Mouse (Mus musculus) CH12.LX (cell line): Measurements from ENCODE around the gene Stk24. TPM values are rescaled to one million over a fixed set of nuclear protein-coding genes. Genes with fewer than 3 reads are reported as not detected.

Experiments used
- DNase-seq: peaks from one replicate; pipeline ENCODE4 v3.0.0-alpha.2; 2013; ENCODE audit errors: extremely low read depth
- H3K27ac ChIP-seq: 2 replicates; pipeline ENCODE4 v1.5.1; 2012; ENCODE audit warnings: low read depth, mild to moderate bottlenecking, control low read depth, moderate library complexity; ENCODE audit not compliant: insufficient read depth
- H3K27me3 ChIP-seq: replicated peaks from 2 replicates; pipeline ENCODE3; 2012; ENCODE audit warnings: inconsistent platforms
- H3K36me3 ChIP-seq, 2 experiments: replicated peaks in 1 of 2; 2 replicates each; pipeline versions ENCODE3 to v1.6.1; 2012; ENCODE audit warnings: inconsistent platforms in 1 of 2, low read length in 1 of 2, mild to moderate bottlenecking in 1 of 2, mixed read lengths in 1 of 2, moderate library complexity in 1 of 2; ENCODE audit not compliant: control insufficient read depth in 1 of 2, insufficient read depth in 1 of 2
- H3K4me1 ChIP-seq, 2 experiments: 2 replicates each; pipeline ENCODE4 v1.6.1; 2012; ENCODE audit warnings: inconsistent platforms in 1 of 2, moderate library complexity in 1 of 2; ENCODE audit not compliant: insufficient read depth in 2 of 2, control insufficient read depth in 1 of 2
- H3K4me2 ChIP-seq: 2 replicates; pipeline ENCODE4 v1.6.1; 2012; ENCODE audit warnings: low read depth, mild to moderate bottlenecking, control low read depth; ENCODE audit not compliant: poor library complexity, insufficient read depth, severe bottlenecking
- H3K4me3 ChIP-seq, 3 experiments: fragments of 150-350 bp in 1 of 3; sonication (generic) in 1 of 3; replicated peaks in 1 of 3; 2 replicates each; pipeline versions ENCODE3 to v1.5.1; 2011 to 2012; ENCODE audit warnings: low read depth in 2 of 3, low read length in 2 of 3, mild to moderate bottlenecking in 2 of 3, moderate library complexity in 2 of 3, control low read depth in 1 of 3, improper control_type of control experiment in 1 of 3, inconsistent platforms in 1 of 3, mixed read lengths in 1 of 3; ENCODE audit not compliant: poor library complexity in 1 of 3
- H3K79me2 ChIP-seq: replicated peaks from 2 replicates; pipeline ENCODE4 v1.6.1; 2012; ENCODE audit warnings: mild to moderate bottlenecking, moderate library complexity; ENCODE audit not compliant: control insufficient read depth, poor library complexity, insufficient read depth, severe bottlenecking; ENCODE audit errors: extremely low read depth
- H3K9ac ChIP-seq: 2 replicates; pipeline ENCODE4 v1.6.1; 2012; ENCODE audit warnings: low read depth, mild to moderate bottlenecking, control low read depth, moderate library complexity; ENCODE audit not compliant: insufficient read depth
- H3K9me3 ChIP-seq: replicated peaks from 2 replicates; pipeline ENCODE3; 2012; ENCODE audit warnings: low read length, inconsistent platforms, mixed read lengths
- BHLHE40 ChIP-seq: IDR thresholded peaks from 2 replicates; pipeline ENCODE4 v1.6.1; 2011; ENCODE audit warnings: mild to moderate bottlenecking, low read depth, low read length, improper control_type of control experiment
- CHD1 ChIP-seq: IDR thresholded peaks from 2 replicates; pipeline ENCODE4 v1.6.1; 2012; ENCODE audit warnings: low read depth, low read length, improper control_type of control experiment, inconsistent platforms
- CTCF ChIP-seq, 2 experiments: IDR thresholded peaks in 1 of 2; conservative IDR thresholded peaks in 1 of 2; 2 replicates each; pipeline ENCODE4 v1.5.1; 2011 to 2012; ENCODE audit warnings: low read depth in 2 of 2, low read length in 2 of 2, improper control_type of control experiment in 1 of 2, inconsistent platforms in 1 of 2, mild to moderate bottlenecking in 1 of 2, moderate library complexity in 1 of 2
- ELF1 ChIP-seq: IDR thresholded peaks from 2 replicates; pipeline ENCODE4 v1.6.1; 2014; ENCODE audit warnings: low read depth, mild to moderate bottlenecking, inconsistent platforms, low read length, improper control_type of control experiment
- EP300 ChIP-seq: IDR thresholded peaks from 2 replicates; pipeline ENCODE4 v1.6.1; 2011; ENCODE audit warnings: low read length, improper control_type of control experiment
- HCFC1 ChIP-seq: IDR thresholded peaks from 2 replicates; pipeline ENCODE4 v1.6.1; 2012; ENCODE audit warnings: low read depth, mild to moderate bottlenecking, inconsistent platforms, low read length, improper control_type of control experiment
- JUN ChIP-seq: IDR thresholded peaks from 2 replicates; pipeline ENCODE4 v1.6.1; 2011; ENCODE audit warnings: low read depth, mild to moderate bottlenecking, low read length, improper control_type of control experiment, moderate library complexity; ENCODE audit not compliant: insufficient read depth
- JUND ChIP-seq: conservative IDR thresholded peaks from 2 replicates; pipeline ENCODE4 v1.6.1; 2011; ENCODE audit warnings: low read depth, low read length, improper control_type of control experiment
- KAT2A ChIP-seq: IDR thresholded peaks from 2 replicates; pipeline ENCODE4 v1.6.1; 2012; ENCODE audit warnings: low read length, improper control_type of control experiment, inconsistent platforms; ENCODE audit not compliant: insufficient replicate concordance
- MAFK ChIP-seq: IDR thresholded peaks from 2 replicates; pipeline ENCODE4 v1.6.1; 2011; ENCODE audit warnings: low read length, improper control_type of control experiment; ENCODE audit not compliant: insufficient replicate concordance
- MAX ChIP-seq: IDR thresholded peaks from 2 replicates; pipeline ENCODE4 v1.6.1; 2011; ENCODE audit warnings: low read length, improper control_type of control experiment
- MEF2A ChIP-seq: IDR thresholded peaks from 2 replicates; pipeline ENCODE4 v1.6.1; 2014; ENCODE audit warnings: low read depth, mild to moderate bottlenecking, inconsistent platforms, low read length, improper control_type of control experiment, borderline replicate concordance
- PAX5 ChIP-seq: IDR thresholded peaks from 2 replicates; pipeline ENCODE4 v1.6.1; 2012; ENCODE audit warnings: low read length, inconsistent platforms, mixed read lengths
- POLR2A ChIP-seq: IDR thresholded peaks from 2 replicates; pipeline ENCODE4 v1.6.1; 2011; ENCODE audit warnings: low read depth, mild to moderate bottlenecking, improper control_type of control experiment, low read length
- POLR2AphosphoS2 ChIP-seq: IDR thresholded peaks from 2 replicates; pipeline ENCODE4 v1.6.1; 2011; ENCODE audit warnings: low read depth, low read length, improper control_type of control experiment
- RCOR1 ChIP-seq: conservative IDR thresholded peaks from 2 replicates; pipeline ENCODE4 v1.6.1; 2012; ENCODE audit warnings: low read depth, mild to moderate bottlenecking, inconsistent platforms, low read length, improper control_type of control experiment
- TBP ChIP-seq: conservative IDR thresholded peaks from 2 replicates; pipeline ENCODE4 v1.6.1; 2011; ENCODE audit warnings: low read depth, low read length, improper control_type of control experiment
- TCF12 ChIP-seq: IDR thresholded peaks from 2 replicates; pipeline ENCODE4 v1.6.1; 2014; ENCODE audit warnings: low read depth, mild to moderate bottlenecking, inconsistent platforms, low read length, improper control_type of control experiment
- USF1 ChIP-seq: IDR thresholded peaks from 2 replicates; pipeline ENCODE4 v1.6.1; 2014; ENCODE audit warnings: low read depth, mild to moderate bottlenecking, inconsistent platforms, low read length, improper control_type of control experiment
- USF2 ChIP-seq: conservative IDR thresholded peaks from 2 replicates; pipeline ENCODE4 v1.6.1; 2011; ENCODE audit warnings: low read depth, low read length, improper control_type of control experiment
- ZC3H11A ChIP-seq: IDR thresholded peaks from 2 replicates; pipeline ENCODE4 v1.6.1; 2012; ENCODE audit warnings: low read depth, mild to moderate bottlenecking, inconsistent platforms, low read length, improper control_type of control experiment
- ZKSCAN1 ChIP-seq: IDR thresholded peaks from 2 replicates; pipeline ENCODE4 v1.6.1; 2012; ENCODE audit warnings: low read depth, inconsistent platforms, low read length, improper control_type of control experiment, borderline replicate concordance
- ZMIZ1 ChIP-seq: IDR thresholded peaks from 2 replicates; pipeline ENCODE4 v1.6.1; 2012; ENCODE audit warnings: low read depth, mild to moderate bottlenecking, inconsistent platforms, low read length, improper control_type of control experiment
- ZNF384 ChIP-seq: IDR thresholded peaks from 2 replicates; pipeline ENCODE4 v1.6.1; 2012; ENCODE audit warnings: low read depth, low read length, improper control_type of control experiment, inconsistent platforms
- dilution Hi-C: fragments of 300-500 bp; cut with MboI; formaldehyde crosslinking; loops from 2 replicates; pipeline ENCODE4 v1.14.3; 2020; ENCODE audit warnings: low sequenced_read_pairs; ENCODE audit not compliant: extremely low pct_unique_long_range_greater_than_20kb, extremely low pct_ligation_motif_present
- in situ Hi-C: fragments of 300-500 bp; cut with MboI; formaldehyde crosslinking; loops from 3 replicates; pipeline ENCODE4 v1.14.3; 2019; ENCODE audit warnings: low sequenced_read_pairs, low pct_ligation_motif_present, low pct_unique_long_range_greater_than_20kb, mixed read lengths
- polyA plus RNA-seq: library from polyadenylated mRNA; unstranded; fragments of >175 nt; gene quantifications from 2 replicates; pipeline ENCODE4 v1.2.1, GENCODE M21; 2012; ENCODE audit warnings: low read depth; ENCODE audit not compliant: insufficient read length
- total RNA-seq, 2 experiments: library from RNA; depleted of rRNA; stranded (reverse); fragments of 300-350 nt in 1 of 2; fragments of >200 nt in 1 of 2; gene quantifications; 2 replicates each; pipeline ENCODE4 v1.2.3; 2012 to 2014

Stk24 gene
- total and polyA plus RNA-seq, 3 experiments = 35.5 to 96.7 (median 52.7) TPM

DNA sequence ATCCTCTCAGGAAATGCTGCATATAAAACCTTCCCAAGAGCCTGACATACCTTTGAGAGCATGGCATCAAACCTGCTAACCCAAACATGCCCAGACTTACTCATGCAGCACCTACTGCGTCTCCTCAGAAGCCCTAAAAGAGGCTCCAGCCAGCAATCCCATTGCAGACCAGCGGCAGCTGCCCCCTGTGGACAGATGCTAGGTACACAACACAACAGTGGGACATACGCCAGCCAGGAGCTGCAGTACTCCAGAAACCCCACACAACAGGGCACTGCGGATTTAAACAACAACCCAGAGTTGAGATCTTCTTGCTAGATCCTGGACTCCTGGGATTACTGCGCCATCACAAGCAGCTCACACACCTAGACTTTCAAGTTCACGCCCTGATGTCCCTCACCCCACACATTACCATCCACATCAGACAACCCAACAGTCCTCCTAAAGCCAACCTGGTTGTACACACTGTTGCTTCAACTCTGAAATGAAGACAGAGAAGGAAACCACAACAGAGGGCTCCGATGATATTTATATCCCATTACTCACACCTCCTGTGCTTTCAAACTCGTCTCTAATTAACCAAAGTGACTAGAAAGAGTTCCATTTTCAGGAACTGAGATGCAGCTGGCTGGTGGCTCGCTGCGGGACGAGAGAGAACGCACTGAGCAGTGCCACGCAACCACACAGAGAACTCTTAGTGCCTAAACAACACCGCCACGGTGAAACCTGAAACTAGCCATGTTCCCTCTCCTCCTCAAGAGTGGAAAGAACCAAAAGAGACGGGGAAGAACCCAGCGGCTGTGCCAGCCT, 55.1 kb downstream of the Stk24 start (continued):
- peak in 1 of 2 experiments; percentile 59; a peak in 2 of 4 replicates for TF ChIP-seq CTCF (conservative IDR thresholded peaks at IDR 0.05 in 1 of 2, IDR thresholded peaks at IDR 0.05 in 1 of 2; ENCODE audit: low read depth in 2 of 2, low read length in 2 of 2)
- TF ChIP-seq TCF12 = peak; percentile 98
- TF ChIP-seq POLR2A = peak; percentile 40
- peak; percentile 99 for TF ChIP-seq MEF2A
- peak; percentile 91 for TF ChIP-seq BHLHE40
- TF ChIP-seq JUND = peak; percentile 88
- TF ChIP-seq MAX = peak; percentile 70
- peak; percentile 77 for TF ChIP-seq ZMIZ1
- peak; percentile 53; the same call in 1 of the 2 replicates for TF ChIP-seq CHD1
- TF ChIP-seq JUN = peak; percentile 96

DNA sequence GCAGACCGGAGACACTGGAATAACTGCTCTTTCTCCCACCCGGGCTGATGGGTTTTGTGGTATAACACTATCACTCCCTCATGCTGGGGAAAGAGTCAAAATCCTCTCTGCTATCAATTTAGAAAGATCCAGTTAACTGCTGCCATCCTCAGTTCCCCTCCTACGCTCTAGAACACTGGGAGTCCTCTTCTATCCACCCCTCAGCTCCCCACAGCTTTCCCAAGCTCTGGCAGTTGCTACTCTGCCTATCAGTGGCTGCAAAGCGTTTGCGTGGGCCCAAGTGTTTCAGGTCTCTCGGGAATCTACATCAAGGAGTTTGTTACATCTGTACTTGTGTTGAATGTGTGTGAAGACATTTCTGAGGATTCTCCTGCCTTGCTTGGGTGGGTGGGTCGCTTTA, 57.2 kb downstream of the Stk24 start:
- Histone ChIP-seq H3K36me3 (peaks cover 0 to 24% of the 10 kb centered on the region in 2 experiments), H3K4me1 (peaks cover 51 to 86% of the 10 kb centered on the region in 2 experiments), H3K79me2 (peaks cover 77% of the 10 kb centered on the region), H3K4me3 (no peak overlapping the region), H3K27ac (peak overlapping the region; percentile 95), H3K27me3 (no peaks in the 10 kb centered on the region), H3K4me2 (peak overlapping the region; percentile 53), H3K9me3 (no peaks in the 10 kb centered on the region), H3K9ac (peak overlapping the region; percentile 55)
- no peak for DNase-seq
- TF ChIP-seq ZC3H11A (no peak), CTCF (conservative IDR thresholded peaks at IDR 0.05 in 1 of 2, IDR thresholded peaks at IDR 0.05 in 1 of 2; ENCODE audit: low read depth in 2 of 2, low read length in 2 of 2) (no peak), USF2 (no peak), MAFK (no peak), HCFC1 (no peak), ZKSCAN1 (no peak), USF1 (no peak), JUND (no peak), RCOR1 (no peak), EP300 (no peak), ZMIZ1 (no peak), CHD1 (no peak; the same call in 1 of the 2 replicates), ELF1 (no peak), TBP (no peak), KAT2A (no peak), POLR2AphosphoS2 (no peak), BHLHE40 (no peak), JUN (no peak), ZNF384 (no peak), PAX5 (no peak)
- dilution Hi-C loops (no loop called here), in situ Hi-C loops (no loop called here)
